Mouse (Mus musculus) adrenal gland, postnatal 14 days (tissue): ENCODE results near the gene Irf2bpl. TPM values are rescaled to one million over a fixed set of nuclear protein-coding genes. Genes with fewer than 3 reads are reported as not detected.
A peak's percentile ranks its signal among the peaks of the same experiment; 100 is the strongest.

Experiments used
- DNase-seq: peaks from one replicate; pipeline ENCODE4 v3.0.0; 2021; ENCODE audit warnings: mixed read lengths
- total RNA-seq: library from RNA; stranded (reverse); gene quantifications from 2 replicates; pipeline ENCODE4 v1.2.3, GENCODE M21; 2021

The Irf2bpl gene
- total RNA-seq, 1 experiment from 2014 or later = 48.4 TPM

DNA sequence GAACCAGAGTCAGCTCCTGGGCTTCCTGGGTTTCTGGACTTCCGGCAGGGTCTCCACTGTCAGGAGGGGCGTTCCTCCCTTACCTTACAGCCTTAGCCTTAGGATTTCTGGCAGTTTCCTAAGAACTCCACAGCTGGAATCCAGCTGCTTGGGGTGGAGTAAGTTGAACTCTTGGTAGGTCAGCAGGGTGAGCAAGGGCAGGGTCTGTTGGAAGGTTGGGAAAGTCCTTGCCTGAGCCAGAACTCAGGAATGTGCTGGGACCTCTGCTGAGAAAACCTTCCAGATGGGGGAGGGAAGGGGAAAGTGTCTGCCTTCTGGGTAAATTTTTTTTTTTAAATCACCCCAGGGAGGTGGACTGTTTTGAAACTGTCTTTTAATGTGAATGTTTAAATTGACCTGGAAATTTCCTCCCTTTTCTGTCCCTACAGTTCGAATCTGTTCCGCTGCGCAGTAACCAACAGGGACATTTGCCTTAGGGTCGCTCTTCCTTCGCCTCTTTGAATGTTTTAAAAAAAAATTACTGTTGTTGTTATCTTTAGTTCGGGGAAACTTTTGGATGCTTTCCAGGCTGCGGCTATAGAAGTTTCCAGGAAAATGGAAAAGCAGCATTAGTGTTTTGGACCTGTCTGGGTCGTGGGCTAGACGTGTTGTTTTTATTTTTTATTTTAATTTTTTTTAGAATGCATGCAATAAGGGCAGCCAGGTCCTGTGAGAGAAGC, 15.0 kb upstream of the Irf2bpl start:
- DNase-seq = peak; percentile 69

DNA sequence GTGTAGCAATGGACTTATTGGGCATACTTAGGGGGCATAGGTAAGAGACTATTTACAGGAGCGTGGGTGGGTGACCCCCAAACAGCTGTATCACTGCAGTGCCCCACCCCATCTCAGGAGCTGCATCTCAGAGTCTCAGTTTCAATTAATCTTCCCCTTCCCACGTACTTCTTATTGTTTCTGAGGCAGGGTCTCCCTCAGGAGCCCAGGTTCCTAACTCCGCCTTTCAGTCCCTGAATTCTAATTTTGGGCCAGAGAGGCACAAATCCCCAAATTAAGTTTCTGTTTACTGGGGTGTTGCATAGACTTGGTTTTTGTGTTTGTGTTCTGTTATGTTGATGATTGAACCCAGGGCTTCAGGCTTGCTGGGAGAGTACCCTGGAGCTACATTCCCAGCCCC, 13.8 kb upstream of the Irf2bpl start:
- DNase-seq = no peak

DNA sequence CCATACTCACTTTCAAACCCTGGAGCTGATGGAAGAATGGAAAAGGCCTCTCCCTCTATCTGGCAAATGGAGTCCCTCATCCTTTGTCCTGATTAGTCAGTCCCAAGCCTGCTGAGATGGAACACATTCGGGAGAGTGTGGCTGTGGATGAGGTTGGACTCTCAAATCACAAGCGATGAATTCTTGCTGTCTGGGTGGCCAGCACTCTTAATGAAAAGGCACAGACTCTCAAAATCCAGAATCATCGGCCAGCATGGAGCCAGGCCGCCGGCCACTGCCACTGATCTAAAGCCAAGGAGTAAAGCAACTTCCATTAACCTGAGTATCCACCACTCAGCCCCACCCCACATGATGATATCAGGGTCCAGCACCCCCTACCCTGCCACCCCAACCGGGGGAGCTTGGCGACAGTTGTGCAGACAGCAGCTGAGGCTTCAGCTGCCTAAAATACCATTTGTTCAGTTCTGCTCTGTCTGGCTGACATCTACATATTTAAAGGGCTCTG, 13.2 kb upstream of the Irf2bpl start:
- DNase-seq = no peak

DNA sequence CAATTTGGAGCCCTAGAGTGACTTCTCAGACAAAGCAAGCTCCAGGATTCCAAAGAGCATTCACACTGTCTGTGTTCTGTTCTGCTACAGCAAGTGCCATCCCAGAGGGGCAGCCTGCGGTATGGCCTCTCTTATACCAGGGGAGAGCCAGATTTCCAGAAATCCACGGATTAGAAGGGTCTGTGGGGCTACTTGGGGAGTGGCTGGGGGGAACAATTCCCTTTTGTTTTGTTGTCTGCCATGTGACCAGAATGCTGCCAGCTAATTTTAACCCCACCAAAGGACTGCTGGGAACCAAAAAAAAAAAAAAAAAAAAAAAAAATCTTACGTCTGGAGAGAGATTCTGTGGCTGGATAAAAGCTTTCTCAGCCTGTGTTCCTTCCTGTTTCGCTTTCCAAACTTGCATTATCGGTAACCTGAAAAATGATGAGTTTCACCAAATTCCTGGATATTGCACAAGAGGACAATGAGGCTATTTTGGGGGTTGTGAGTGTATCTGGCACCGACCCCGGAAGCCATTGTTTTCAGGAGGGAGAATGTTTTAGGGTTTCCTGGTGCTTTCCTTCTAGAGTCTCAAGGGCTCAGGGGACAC, 12.4 kb upstream of the Irf2bpl start:
- DNase-seq = peak; percentile 66

DNA sequence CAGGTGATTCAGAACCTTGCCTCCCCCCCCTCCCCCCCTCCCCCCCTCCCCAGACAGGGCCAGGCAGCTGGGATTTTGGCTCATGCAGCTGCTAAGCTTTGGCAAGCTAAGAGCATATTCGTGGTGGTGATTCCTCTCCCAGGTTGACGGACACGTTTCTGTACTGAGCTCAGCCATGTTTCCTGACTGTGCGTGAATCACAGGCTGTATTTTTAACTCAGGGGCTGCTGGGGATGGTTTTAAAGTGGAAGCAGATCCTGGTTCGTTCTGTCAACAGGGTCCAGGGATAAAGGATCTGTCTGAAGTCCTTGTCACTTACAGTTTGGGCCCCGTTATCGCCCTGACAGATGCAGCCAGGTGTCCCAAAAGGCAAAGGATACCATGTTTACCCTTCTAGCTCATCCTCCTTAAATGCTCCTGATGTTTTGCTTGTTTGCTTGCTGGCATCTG, 11.9 kb upstream of the Irf2bpl start:
- DNase-seq = peak; percentile 53

DNA sequence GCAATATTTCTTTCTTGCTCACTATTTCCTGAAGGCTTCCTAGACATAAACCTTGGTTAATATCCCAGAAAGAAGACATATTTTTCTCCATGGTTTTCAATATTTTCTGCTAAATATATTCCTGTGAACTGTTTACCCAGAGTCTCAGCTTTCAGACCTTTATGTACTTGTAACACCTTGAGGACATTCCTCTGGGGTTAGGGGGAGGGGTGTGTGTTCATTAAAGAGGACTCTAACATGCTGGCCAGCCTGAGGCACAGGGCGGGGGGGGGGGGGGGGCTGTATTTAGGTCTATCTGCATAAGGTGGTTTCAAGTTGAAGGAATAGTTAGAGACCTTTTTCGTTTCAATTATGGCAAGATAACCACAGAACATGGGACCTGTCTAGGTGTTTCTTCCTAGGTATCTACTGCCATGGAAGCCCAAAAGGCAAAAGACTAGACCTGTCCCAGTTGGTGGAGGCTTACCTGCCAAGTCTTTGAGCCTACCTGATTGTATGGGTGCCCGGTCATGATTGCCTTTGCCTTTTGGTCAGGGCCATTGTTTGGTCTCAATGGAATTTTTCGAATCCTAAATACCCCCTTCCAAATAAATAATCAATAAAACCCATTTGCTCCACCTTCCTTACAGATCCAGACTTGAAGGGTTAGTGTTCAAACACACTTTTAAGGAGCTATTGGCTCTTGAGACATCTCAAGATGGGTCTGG, 11.3 kb upstream of the Irf2bpl start:
- no peak for DNase-seq

DNA sequence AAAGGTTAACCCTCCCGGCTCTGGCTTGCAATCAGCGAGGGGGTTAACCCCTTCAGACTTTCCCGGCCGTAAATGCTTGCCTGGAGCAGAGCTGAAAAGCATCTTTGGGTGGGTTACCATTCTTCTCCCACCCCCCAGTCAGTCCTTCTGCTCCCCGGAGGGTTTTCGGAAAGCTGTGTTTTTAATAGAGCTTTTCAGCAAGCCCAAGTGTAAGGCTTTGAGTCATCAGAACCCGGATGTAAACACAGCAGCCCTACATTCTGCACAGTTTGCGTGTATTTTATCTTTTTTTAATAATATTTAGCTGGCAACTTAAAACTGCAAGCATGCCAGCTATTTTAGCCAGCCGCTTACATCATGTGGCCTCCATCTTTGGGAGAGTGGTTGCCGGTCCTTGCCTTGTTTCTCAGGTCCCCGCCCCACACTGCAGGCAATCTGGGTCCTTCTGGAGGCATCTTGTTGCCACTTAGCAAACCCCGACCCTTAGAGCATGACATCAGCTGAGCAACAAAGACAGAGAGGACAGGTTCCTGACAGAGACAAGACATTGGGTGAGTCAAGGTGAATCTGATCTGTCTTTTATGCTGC, 10.3 kb upstream of the Irf2bpl start:
- peak; percentile 51 for DNase-seq

DNA sequence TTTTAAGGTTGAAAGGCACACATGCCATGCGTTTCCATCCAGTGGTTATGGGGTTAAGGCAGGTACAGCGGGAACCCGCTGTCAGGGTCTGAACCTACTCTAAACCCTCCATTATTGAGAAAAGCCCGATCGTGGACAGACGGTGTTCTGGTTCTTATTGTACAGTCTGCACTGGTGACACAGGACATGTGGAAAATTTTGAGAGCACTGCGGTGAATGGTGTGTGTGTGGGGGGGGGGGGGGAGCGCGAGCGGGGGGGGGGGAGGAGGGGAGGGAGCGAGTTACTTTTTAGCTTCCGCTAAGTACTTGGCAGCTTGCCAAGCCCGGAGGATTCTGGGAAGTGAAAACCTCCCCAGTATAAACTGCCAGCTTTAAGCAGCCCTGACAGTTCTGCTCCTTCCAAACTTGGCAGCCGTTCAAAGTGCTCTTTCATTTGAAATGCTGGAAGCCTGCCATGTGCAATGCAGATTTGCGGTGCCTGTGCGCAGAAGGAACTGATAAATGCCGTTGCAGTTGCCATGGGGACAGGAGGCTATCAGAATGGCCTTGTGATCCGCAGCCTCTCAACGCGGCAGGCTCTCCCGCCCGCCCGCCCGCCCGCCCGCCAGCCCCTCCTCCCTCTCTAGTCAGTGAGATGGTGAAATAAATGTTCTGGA, 9.7 kb upstream of the Irf2bpl start:
- DNase-seq = peak; percentile 99

DNA sequence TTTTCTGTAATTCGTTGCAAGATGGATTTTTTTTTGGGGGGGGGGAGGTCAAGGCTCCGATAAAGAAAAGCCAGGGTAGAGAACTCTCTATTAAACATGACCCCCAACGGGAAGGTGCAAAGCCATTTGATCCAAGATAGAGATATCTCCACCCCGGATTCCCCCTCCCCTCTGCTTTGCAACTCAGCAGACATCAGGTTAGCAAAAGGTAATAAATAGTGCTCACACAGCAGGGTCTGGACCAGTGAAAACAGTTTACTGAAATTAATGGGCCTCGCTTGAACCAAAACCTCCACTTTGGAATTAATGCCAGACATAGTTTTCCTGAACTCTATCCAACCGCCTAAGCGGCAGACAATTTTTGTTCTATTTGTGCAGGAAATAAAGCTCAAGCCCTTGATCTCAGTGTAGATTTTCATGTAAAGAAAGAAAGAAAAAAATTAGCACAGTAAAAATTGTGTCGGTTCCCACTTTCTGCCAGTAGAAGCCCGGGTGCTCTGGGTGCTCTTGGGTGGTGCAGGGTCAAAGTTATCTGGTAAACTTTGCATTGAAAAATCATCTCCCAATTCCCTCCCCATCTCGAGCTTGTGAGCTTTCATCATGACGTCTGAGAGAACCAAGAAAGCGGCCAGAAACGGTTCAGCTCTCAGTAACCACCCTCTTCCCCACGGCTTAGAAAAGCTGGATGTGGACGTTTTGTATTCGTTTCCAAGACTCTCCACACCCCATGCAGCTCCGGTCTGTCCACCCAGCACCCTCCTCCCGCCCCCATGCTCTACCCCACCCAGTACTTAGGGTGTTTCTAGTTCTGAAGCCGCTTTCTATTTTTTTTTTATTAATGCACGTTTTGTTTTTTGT, 9.0 kb upstream of the Irf2bpl start:
- DNase-seq = peak; percentile 44

DNA sequence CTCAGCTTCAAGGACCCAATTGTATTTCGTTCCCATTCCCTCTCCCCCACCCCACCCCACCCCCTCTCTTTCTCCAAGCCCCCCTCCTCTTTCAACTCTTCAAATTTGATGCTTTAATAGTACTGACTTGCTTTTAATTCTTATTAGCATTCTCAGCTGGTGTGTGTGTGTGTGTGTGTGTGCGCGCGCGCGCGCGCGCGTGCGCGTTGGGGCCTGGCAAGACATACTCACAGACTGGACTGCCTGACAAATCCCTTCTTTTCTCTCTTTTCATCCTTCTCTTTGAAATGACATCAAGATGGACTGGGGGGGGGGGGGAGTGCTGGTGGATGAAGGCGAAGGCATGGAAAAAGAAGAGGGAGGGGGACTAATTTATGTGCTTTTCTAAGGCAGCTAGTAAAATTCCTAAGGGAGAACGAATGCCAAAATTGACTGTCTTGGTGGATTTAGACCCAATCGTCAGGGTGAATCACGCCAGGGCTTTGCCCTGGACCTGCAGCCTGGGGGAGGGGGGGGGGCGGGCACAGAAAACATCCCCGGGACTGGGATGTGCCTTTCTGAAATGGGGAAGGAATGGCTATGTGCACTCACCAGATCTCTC, 8.2 kb upstream of the Irf2bpl start:
- peak; percentile 65 for DNase-seq

DNA sequence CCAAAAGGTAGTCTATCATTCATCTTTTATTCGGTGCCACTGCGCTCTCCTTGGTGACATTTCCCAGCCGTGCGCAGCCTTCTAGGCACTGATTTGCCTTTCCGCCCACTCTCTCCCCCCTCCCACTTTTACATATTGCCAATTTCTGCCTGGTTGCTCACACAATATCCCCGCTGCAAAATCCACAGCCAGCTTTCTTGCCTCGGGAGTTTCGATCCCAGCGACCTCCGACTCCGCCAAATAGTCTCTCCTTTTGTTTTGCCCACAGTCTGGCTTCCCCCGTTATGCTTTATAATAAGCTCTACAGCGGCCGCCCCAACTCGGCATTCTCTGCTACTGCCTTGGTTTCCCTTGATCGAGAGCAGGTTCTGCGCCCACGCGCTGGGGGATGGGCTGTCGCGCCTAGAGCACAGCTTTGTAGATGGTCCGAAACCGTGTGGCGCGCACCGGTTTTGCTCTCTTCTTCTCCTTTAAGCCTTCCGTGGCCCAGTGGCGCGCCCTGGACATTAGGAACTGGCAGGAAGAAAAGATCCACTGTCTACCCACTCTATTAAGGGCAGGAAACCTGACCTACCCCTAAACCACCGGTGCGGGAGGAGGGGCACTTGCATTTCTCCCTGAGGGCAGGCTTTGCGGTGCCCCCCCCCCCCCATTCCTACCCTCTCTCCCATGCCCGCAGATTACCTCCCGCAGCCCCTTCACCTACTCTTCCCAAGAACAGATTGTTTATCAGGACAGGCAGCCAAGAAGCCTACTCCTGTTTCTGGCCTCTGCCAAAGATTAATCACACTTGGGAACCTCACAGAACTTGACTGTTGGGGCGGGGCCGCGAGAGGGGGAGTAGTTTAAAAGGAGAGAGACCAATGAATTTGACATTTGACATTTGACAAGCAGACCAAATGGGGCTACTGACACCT, 7.4 kb upstream of the Irf2bpl start:
- peak; percentile 93 for DNase-seq

DNA sequence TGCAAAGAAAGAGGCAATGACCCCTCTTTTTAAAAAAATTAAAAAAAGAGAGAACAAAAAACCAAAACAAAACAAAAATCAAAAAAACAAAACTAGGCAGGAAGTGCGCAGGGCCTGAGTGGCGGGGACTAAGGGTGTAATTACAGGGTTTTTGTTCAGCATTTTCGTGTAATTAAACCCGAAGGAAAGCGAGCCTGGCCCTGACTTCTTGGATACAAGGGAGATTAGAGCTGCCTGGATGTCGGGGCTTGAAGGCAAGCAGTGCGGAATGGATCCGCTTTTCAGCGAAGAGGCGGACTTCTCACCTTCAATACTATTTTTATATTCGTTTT, 6.8 kb upstream of the Irf2bpl start:
- no peak for DNase-seq

DNA sequence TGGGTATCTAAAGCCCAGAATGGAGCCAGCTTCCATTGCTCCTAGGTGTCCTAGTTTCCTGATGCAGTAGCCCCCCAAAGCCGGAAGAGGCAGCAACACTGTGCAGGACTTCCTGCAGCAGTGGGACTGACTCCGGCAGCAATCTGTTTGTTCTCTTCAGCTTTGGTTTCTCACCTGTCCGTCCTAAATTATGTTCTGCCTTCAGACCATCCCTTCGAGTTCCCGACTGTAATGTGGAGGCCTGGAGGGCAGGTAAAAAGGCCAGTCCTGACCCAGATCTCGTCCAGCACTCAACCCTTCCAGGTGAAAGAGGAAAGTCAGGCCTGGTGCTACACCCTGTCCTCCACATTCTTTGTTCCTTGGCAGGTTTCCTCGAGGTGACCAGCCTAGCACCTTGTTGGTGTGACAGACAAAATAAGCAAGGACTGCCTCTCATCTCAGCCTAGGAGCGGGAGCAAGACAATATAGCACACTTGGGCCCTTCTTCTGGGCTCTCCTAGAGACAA, 6.3 kb upstream of the Irf2bpl start:
- peak; percentile 40 for DNase-seq

DNA sequence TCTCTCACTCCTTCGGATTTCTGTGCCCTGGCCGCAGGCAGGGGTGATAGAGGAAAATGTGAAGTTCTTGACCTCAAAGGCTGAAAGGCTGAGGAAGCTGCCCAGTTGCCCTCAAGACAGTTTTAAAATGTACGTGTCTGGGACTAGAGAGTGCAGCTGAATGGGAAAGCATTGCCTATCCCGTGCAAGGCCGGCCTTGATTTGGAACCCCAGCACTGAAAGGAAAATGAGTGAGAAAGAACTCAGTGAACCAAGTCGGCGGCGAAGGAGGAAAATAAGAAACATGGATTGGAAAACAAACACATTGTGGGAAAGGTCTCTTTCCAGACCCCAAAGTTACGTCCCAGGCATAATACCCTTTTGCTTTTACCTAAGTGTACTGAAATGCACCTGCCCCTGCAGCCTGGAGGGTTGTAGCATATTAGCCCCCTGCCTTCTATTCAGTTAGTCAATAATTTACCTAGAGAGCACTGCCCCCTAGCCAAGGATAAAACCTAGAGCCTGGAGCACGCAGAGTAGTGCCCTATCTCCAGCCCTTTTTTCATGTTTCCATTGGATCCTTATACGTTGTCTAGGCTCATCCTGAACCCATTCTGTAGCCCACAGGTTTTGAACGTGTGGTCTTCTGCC, 5.6 kb upstream of the Irf2bpl start:
- DNase-seq = peak; percentile 12

DNA sequence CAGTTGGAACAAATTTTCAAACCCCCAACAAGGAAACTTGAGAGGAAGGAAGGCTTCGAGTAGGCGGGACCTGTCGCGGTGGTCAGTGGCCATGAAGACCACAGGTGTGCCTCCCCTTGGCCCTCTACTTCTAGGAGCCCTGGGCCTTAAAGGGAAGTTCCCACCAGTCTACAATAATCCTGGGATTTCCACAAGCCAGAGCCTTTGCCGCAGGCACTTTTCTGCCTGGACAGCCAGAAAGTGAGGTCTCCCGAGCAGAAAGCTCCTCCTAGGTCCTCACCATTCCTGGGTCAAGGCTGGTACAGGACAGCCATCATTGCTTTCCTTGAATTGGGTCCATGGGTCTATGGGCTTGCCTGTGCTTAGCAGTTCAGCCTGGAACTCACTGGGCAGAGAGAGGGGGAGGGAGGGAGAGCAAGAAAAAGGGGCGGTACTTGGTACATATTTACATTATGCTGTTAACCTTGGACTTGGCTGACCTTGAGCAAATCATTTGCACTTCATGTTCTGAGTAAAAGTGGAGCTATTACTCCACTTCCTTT, 4.6 kb upstream of the Irf2bpl start:
- peak; percentile 52 for DNase-seq

DNA sequence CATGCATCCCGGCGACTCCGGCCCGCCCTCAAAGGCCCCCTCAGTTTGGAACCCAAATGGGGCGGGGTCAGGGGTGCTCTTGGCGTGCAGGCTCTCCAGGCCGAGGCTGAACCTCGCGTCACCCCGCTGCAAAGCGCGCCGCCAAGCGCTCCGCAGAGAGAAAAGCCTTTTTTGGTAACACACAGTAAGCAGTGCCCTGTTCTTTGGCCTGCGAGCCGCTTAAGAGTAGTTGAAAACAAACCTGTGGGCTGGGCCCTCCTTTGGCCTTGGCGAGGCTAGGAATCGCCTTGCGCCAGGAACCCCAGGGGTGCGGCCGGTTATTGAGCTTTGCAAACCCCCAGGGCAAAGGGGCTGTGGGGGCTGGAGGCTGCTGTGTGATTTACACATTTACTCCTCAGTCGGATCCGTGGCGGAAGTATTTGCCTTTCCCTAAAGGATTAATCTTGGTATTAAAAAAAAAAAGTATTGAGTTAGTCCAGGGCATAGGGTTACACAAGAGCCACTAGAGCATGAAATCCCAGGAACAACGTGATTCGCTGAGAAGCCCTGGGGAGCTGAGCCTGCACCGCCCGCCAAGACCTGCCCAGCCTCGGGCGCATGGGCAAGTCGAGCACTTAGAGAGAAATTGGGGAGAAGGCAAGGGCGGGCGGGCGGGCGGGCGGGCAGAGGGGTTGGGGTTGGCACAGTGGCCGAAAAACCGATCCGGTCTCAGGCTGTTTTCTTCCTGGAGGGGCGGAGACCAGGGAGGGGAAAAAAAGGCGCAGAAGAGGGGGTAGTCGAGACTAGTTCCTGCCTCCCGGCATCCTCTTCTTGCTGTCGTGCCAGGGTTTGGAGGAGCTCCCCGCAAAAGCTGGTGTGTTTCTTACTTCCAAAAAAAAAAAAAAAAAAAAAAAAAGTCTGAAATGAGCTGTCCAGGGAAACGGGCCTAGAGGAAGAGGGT, 3.8 kb upstream of the Irf2bpl start:
- peak; percentile 90 for DNase-seq

DNA sequence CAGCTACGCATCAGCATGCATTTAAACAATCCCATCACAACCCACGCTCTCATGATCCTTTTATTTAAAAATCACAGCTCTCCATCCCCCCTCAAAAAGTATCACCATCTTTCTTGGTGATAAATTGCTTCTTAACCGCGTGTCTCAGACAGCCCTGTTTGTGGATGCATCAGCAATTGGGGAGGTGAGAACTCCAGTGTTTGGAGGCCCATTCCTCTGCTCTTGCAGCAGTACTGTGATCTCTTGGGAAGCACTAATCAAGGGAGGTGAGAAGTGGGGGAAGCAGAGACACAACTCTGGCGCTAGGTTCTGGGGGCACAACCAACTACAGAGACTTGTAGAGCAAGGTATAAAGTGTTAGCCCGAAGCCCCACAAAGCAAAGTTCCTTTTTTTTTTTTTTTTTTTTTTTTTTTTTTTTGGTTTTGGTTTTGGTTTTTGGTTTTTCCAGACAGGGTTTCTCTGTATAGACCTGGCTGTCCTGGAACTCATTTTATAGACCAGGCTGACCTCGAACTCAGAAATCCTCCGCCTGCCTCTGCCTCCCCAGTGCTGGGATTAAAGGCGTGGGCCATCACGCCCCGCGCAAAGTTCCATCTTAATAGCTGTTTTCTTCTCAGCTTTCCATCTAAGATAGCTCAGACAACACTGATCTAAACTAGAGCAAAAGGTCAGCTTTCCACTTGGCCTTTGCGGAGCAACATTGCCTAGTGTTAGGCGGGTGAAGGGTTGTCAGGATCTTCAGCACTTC, 3.0 kb upstream of the Irf2bpl start:
- no peak for DNase-seq
